Mouse (Mus musculus) urinary bladder, adult 2 months (tissue): ENCODE measurements around the gene Fam229b. TPM values are rescaled to one million over a fixed set of nuclear protein-coding genes. Genes with fewer than 3 reads are reported as not detected.

Source experiments
- DNase-seq: peaks from one replicate; pipeline ENCODE4 v3.0.0; 2022; ENCODE audit warnings: low spot score
- polyA plus RNA-seq: library from polyadenylated mRNA; depleted of rRNA; stranded (reverse); fragments of >200 nt; gene quantifications from 2 replicates; pipeline ENCODE4 v1.2.3, GENCODE M21; 2012; rRNA removed

The Fam229b gene
- polyA plus RNA-seq, 1 experiment: 5.9 TPM

GRCm38 (mm10) chr10:39121412-39121811, 12.3 kb downstream of the Fam229b start:
- DNase-seq: no peak

- DNase-seq: no peak
Measured at GRCm38 (mm10) chr10:39109489-39109874, 24.2 kb downstream of the Fam229b start.

- DNase-seq: no peak
Measured at GRCm38 (mm10) chr10:39108837-39109488, 24.8 kb downstream of the Fam229b start.

GRCm38 (mm10) chr10:39106935-39107334, 26.8 kb downstream of the Fam229b start:
- DNase-seq: no peak

- DNase-seq: no peak
Measured at GRCm38 (mm10) chr10:39106413-39106812, 27.3 kb downstream of the Fam229b start.

- no peak for DNase-seq
Measured at GRCm38 (mm10) chr10:39104803-39105449, 28.8 kb downstream of the Fam229b start.

GRCm38 (mm10) chr10:39098746-39099145, 35.0 kb downstream of the Fam229b start:
- DNase-seq: no peak

GRCm38 (mm10) chr10:39096981-39097380, 36.7 kb downstream of the Fam229b start:
- no peak for DNase-seq

- no peak for DNase-seq
Measured at GRCm38 (mm10) chr10:39072048-39072447, 61.7 kb downstream of the Fam229b start.

Other genes with a start within 250 kb of the Fam229b start
- gene Lama4, start 168.4 kb downstream of the Fam229b start, polyA plus RNA-seq: 76.5 and 88.3 TPM in 2 replicates
- 2.2 and 2.8 TPM in 2 replicates for gene Tube1, start 62 bp upstream of the Fam229b start, polyA plus RNA-seq
- 0.25 and 0.26 TPM in 2 replicates for gene Ccn6, start 29.9 kb upstream of the Fam229b start, polyA plus RNA-seq
- gene Fyn, start 234.9 kb upstream of the Fam229b start, polyA plus RNA-seq: 20.6 and 23.3 TPM in 2 replicates